Mouse (Mus musculus) stomach, embryonic 14.5 days (tissue): ENCODE results near the gene Prps1. TPM values are rescaled to one million over a fixed set of nuclear protein-coding genes. Genes with fewer than 3 reads are reported as not detected.

ENCODE experiments used
- ATAC-seq: fragments of 200-750 bp; cut with Nextera tagmentation; 2 replicates; pipeline ENCODE4 v1.8.0; 2017; ENCODE audit warnings: low read depth, moderate TSS enrichment; ENCODE audit not compliant: insufficient number of reproducible peaks, insufficient read depth, low FRiP score
- H3K27ac ChIP-seq: fragments of 300-500 bp; sonication (generic); 2 replicates; pipeline ENCODE4 v1.5.1; 2014; ENCODE audit warnings: mild to moderate bottlenecking, low read length, moderate library complexity, mixed read lengths
- H3K27me3 ChIP-seq: fragments of 300-500 bp; sonication (generic); 2 replicates; pipeline ENCODE4 v1.6.1; 2014; ENCODE audit warnings: low read length, control low read depth, mixed read lengths; ENCODE audit not compliant: control insufficient read depth, insufficient read depth
- H3K36me3 ChIP-seq: fragments of 300-500 bp; sonication (generic); 2 replicates; pipeline ENCODE4 v1.6.1; 2014; ENCODE audit warnings: mild to moderate bottlenecking, control low read depth, low read length, moderate library complexity, mixed read lengths; ENCODE audit not compliant: control insufficient read depth, insufficient read depth
- H3K4me1 ChIP-seq: fragments of 300-500 bp; sonication (generic); 2 replicates; pipeline ENCODE4 v1.6.1; 2014; ENCODE audit warnings: low read length, control low read depth, mixed read lengths; ENCODE audit not compliant: control insufficient read depth, insufficient read depth
- H3K4me2 ChIP-seq: fragments of 300-500 bp; sonication (generic); replicated peaks from 2 replicates; pipeline ENCODE4 v1.6.1; 2014; ENCODE audit warnings: low read depth, low read length, control low read depth
- H3K4me3 ChIP-seq: fragments of 300-500 bp; sonication (generic); 2 replicates; pipeline ENCODE4 v1.5.1; 2014; ENCODE audit warnings: low read depth, low read length, control low read depth
- H3K9ac ChIP-seq: fragments of 300-500 bp; sonication (generic); replicated peaks from 2 replicates; pipeline ENCODE4 v1.6.1; 2014; ENCODE audit warnings: low read depth, mild to moderate bottlenecking, control low read depth, low read length, moderate library complexity, mixed read lengths
- H3K9me3 ChIP-seq: fragments of 300-500 bp; sonication (generic); 2 replicates; pipeline ENCODE4 v1.6.1; 2016; ENCODE audit warnings: low read depth, low read length, control low read depth; ENCODE audit not compliant: control insufficient read depth
- WGBS: fragments of 180-500 bp; shearing (Covaris S2); extraction: QIAGEN DNeasy Blood & Tissue Kit; methylation state at CpG from one replicate; pipeline ENCODE4 v1.1.7; 2014; 5-methylcytosine and 5-hydroxymethylcytosine counted together
- polyA plus RNA-seq: library from polyadenylated mRNA; unstranded; fragments of >200 nt; fragmentation: Nextera tagmentation; extraction: Ambion mirVana; gene quantifications from 2 replicates; pipeline ENCODE4 v1.2.1, GENCODE M21; 2014

The Prps1 gene
- polyA plus RNA-seq, 1 experiment from 2014 or later = 32.4 TPM

GRCm38 (mm10) chrX:140437906-140438305 is 18.5 kb upstream of the Prps1 start:
- Histone ChIP-seq H3K9me3 (no peaks in the 10 kb centered on the region), H3K27ac (no peak overlapping the region), H3K4me2 (no peak overlapping the region), H3K9ac (no peak overlapping the region), H3K4me1 (no peaks in the 10 kb centered on the region), H3K4me3 (no peak overlapping the region), H3K27me3 (no peaks in the 10 kb centered on the region), H3K36me3 (no peaks in the 10 kb centered on the region)
- ATAC-seq = no peak

- Histone ChIP-seq H3K4me2 (no peak overlapping the region), H3K36me3 (no peaks in the 10 kb centered on the region), H3K4me3 (no peak overlapping the region), H3K4me1 (no peaks in the 10 kb centered on the region), H3K27me3 (no peaks in the 10 kb centered on the region), H3K9me3 (no peaks in the 10 kb centered on the region), H3K27ac (no peak overlapping the region), H3K9ac (no peak overlapping the region)
- no peak for ATAC-seq
- WGBS = 78% methylated on average over 13 of the region's 13 CpGs
Measured at GRCm38 (mm10) chrX:140445551-140445950, 10.9 kb upstream of the Prps1 start.

- H3K4me2 ChIP-seq = no peak overlapping the region
- 73% methylated on average over 3 of the region's 3 CpGs for WGBS
Measured at GRCm38 (mm10) chrX:140450071-140450470, 6.3 kb upstream of the Prps1 start.

GRCm38 (mm10) chrX:140456751-140457491 is 508 bp downstream of the Prps1 start:
- 20% methylated on average over 39 of the region's 39 CpGs for WGBS
- Histone ChIP-seq H3K27ac (no peak overlapping the region), H3K4me3 (peak overlapping the region; percentile 44), H3K4me2 (peak overlapping the region; percentile 51), H3K27me3 (no peaks in the 10 kb centered on the region), H3K36me3 (no peaks in the 10 kb centered on the region), H3K9ac (peak overlapping the region; percentile 21; the same call in 1 of the 2 replicates), H3K4me1 (no peaks in the 10 kb centered on the region), H3K9me3 (no peaks in the 10 kb centered on the region)
- ATAC-seq = peak; percentile 34; the same call in 1 of the 2 replicates

More at GRCm38 (mm10) chrX:140450071-140450470, 6.3 kb upstream of the Prps1 start:
- Histone ChIP-seq H3K27me3 (no peaks in the 10 kb centered on the region), H3K4me3 (no peak overlapping the region), H3K9me3 (no peaks in the 10 kb centered on the region), H3K4me1 (no peaks in the 10 kb centered on the region), H3K36me3 (no peaks in the 10 kb centered on the region), H3K9ac (no peak overlapping the region), H3K27ac (no peak overlapping the region)
- ATAC-seq = no peak

- no peak for ATAC-seq
Measured at GRCm38 (mm10) chrX:140457502-140457901, 1.1 kb downstream of the Prps1 start.

GRCm38 (mm10) chrX:140478231-140478630 is 21.8 kb downstream of the Prps1 start:
- H3K4me3 ChIP-seq = no peak overlapping the region
- H3K9me3 ChIP-seq = no peaks in the 10 kb centered on the region
- ATAC-seq = no peak
- H3K9ac ChIP-seq = no peak overlapping the region
- WGBS = 84% methylated on average over 6 of the region's 6 CpGs
- H3K4me1 ChIP-seq = no peaks in the 10 kb centered on the region
- no peak overlapping the region for H3K4me2 ChIP-seq
- H3K27me3 ChIP-seq = no peaks in the 10 kb centered on the region
- H3K27ac ChIP-seq = no peak overlapping the region
- no peaks in the 10 kb centered on the region for H3K36me3 ChIP-seq

More at GRCm38 (mm10) chrX:140457502-140457901, 1.1 kb downstream of the Prps1 start:
- Histone ChIP-seq H3K9me3 (no peaks in the 10 kb centered on the region), H3K27me3 (no peaks in the 10 kb centered on the region), H3K27ac (no peak overlapping the region), H3K4me2 (peak overlapping the region; percentile 51), H3K4me1 (no peaks in the 10 kb centered on the region), H3K4me3 (peak overlapping the region; percentile 44), H3K36me3 (no peaks in the 10 kb centered on the region), H3K9ac (no peak overlapping the region)
- 23% methylated on average over 12 of the region's 12 CpGs for WGBS

- H3K4me2 ChIP-seq = no peak overlapping the region
- 62% methylated on average over 5 of the region's 5 CpGs for WGBS
- H3K4me3 ChIP-seq = no peak overlapping the region
- no peaks in the 10 kb centered on the region for H3K4me1 ChIP-seq
- H3K9me3 ChIP-seq = no peaks in the 10 kb centered on the region
- H3K36me3 ChIP-seq = no peaks in the 10 kb centered on the region
- ATAC-seq = no peak
- no peak overlapping the region for H3K27ac ChIP-seq
- no peak overlapping the region for H3K9ac ChIP-seq
- H3K27me3 ChIP-seq = no peaks in the 10 kb centered on the region
Measured at GRCm38 (mm10) chrX:140479171-140479570, 22.8 kb downstream of the Prps1 start.

- no peaks in the 10 kb centered on the region for H3K9me3 ChIP-seq
- H3K27me3 ChIP-seq = no peaks in the 10 kb centered on the region
- ATAC-seq = no peak
- 80% methylated on average over 1 of the region's 1 CpGs for WGBS
- no peak overlapping the region for H3K4me3 ChIP-seq
- no peaks in the 10 kb centered on the region for H3K4me1 ChIP-seq
- H3K27ac ChIP-seq = no peak overlapping the region
- H3K4me2 ChIP-seq = no peak overlapping the region
- H3K9ac ChIP-seq = no peak overlapping the region
- H3K36me3 ChIP-seq = no peaks in the 10 kb centered on the region
Measured at GRCm38 (mm10) chrX:140489174-140489573, 32.8 kb downstream of the Prps1 start.

- Histone ChIP-seq H3K4me2 (no peak overlapping the region), H3K4me1 (no peaks in the 10 kb centered on the region), H3K36me3 (no peaks in the 10 kb centered on the region), H3K27ac (no peak overlapping the region), H3K4me3 (no peak overlapping the region), H3K27me3 (no peaks in the 10 kb centered on the region), H3K9me3 (no peaks in the 10 kb centered on the region), H3K9ac (no peak overlapping the region)
- 87% methylated on average over 3 of the region's 3 CpGs for WGBS
- ATAC-seq = no peak
Measured at GRCm38 (mm10) chrX:140490203-140490602, 33.8 kb downstream of the Prps1 start.
